Mouse (Mus musculus): ENCODE measurements at regions not wholly inside any gene's neighbourhood (a gene's known extent, or its start where the extent isn't known, plus 50 kb on each side); places are given as distances from the start of the nearest gene placed in this dataset.
A peak's percentile ranks its signal among the peaks of the same experiment; 100 is the strongest.

- ATAC-seq (replicated peaks; ENCODE audit: low read depth, poor library complexity, severe bottlenecking): no peak
Observed at GRCm38 (mm10) chr1:154067856-154068255, 133.1 kb upstream of the Zfp648 start.

DNA sequence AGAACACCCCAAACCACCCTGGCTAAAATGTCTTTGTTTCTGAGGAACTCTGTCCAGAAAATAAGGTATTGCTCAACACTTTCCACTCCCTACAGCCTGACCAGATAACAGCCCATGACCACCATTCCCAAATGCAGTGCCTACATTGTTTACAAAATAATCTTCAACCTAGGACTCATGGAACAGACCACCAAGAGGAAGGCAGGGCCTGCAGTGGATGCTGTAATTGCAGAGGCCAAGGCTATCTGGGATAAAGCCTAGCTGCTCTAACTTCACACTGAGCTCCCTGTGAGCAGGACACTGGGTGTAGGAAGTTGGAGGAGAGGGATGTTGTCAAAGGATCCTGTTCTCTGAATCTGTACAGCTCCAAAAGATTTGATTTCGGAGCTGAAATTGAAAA is 126.7 kb upstream of the Zfp648 start:
- ATAC-seq (replicated peaks; ENCODE audit: low read depth, poor library complexity, severe bottlenecking): no peak

GRCm38 (mm10) chr1:154076684-154077475 is 124.1 kb upstream of the Zfp648 start:
- ATAC-seq (replicated peaks; ENCODE audit: low read depth, poor library complexity, severe bottlenecking): peak; percentile 68

DNA sequence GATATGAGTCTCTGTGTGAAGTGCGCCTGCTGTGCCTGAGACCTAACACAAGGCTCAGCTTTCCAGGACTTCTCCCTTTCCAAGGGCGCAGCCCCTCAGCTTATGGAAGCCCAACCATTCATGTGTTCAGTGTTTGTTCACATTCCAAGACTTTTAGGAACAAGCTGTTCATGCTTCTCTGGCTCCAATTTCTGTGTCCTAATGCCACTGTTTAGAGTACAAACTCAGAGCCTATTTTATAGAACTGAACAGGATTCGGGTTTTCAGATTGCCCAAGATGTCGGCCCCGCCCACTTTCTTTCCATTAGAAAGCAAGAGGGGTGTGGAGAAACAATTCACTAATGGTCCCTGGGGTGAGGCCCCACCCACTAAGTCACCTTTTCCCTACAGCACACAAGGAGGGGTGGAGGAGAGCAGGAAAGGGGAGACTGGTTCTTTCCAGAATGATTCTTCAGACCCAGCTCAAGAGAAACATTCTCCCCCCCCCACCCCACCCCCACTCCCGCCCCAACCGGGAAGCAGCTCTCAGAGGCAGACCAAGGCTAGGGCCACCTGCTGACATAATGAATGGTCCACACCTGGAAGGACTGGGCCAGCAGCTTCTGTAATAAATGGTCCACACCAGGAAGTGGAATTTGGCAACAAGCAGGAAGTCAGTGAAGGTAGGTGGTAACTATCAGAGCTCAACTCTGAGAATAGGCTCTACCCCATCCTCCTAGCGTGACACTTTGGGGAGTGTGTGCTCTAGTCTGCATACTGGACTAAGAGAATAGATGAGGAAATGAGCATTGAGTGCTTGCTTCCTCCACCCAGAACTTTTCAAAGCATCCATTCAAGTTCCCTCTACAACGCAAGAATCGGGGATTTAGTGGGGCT is 120.2 kb upstream of the Zfp648 start:
- no peak for ATAC-seq (replicated peaks; ENCODE audit: low read depth, poor library complexity, severe bottlenecking)

DNA sequence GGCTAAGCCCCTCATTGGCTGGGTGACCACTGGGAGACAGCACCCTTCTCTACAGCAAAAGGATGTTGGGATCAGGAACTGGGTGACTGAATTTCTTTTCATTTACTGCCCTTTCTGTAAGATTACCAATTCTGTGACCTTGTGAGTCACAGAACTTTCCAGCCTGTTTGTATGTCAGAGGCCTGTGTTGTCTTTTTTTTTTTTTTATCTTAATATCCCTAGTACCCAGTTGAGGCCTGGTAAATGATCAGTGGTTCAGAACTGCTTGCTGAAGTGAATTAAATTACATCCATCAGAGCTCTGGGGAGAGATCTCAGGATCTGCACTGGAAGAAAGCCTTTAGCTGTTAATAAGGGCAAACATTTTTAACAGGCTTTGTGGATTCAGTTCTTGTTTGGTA is 114.8 kb upstream of the Zfp648 start:
- no peak for ATAC-seq (replicated peaks; ENCODE audit: low read depth, poor library complexity, severe bottlenecking)

- ATAC-seq (replicated peaks; ENCODE audit: low read depth, poor library complexity, severe bottlenecking): no peak
Observed at GRCm38 (mm10) chr1:154089815-154090214, 111.2 kb upstream of the Zfp648 start.

DNA sequence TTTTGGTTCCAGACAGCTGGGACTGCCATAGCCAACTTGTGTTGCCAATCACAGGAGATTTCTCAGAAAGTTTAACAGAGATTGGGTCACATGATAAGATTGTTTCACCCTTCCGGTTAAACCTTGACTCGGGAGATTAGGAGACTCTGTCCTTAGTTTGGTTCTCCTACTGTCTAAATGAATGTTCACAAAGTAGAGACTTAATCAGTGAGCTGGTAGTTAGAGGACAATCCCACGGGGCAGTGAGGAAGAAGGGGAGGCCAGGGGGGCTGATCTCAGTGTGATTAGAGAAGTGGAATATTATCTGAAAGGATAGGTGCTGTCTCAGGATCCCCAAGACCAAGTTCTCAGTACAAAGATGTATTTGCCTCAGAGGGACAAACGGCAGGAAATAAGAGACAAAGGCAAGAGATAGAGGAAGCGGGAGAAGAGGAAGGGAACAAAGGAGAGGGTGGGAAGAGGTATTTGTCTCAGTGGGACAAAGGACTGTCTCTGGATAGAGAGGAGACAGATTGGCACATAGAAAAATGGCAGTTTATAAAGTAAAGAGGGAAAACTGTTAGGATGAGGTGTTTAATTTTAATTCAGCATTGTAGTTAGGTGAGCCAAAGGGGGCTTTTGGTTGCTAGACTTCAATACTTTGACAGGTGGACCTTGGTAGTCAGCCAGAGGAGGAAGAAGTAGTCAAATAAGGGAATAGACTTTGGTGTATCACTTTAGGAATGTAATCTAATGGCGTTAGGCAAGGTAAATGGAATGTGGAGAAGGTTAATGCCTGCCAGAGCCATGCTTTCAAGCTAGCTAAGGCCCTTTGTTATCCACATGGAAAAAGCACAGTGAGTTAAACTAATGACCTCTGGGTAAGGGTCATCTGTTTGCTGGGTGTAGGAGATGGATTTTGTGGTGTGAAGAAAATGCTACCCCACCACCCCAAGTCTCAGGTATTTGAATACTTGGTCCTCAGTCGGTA is 110.2 kb upstream of the Zfp648 start:
- ATAC-seq (replicated peaks; ENCODE audit: low read depth, poor library complexity, severe bottlenecking): no peak

- no peak for ATAC-seq (replicated peaks; ENCODE audit: low read depth, poor library complexity, severe bottlenecking)
Observed at GRCm38 (mm10) chr1:154093549-154093948, 107.4 kb upstream of the Zfp648 start.

- no peak for ATAC-seq (replicated peaks; ENCODE audit: low read depth, poor library complexity, severe bottlenecking)
Observed at GRCm38 (mm10) chr1:154094357-154094756, 106.6 kb upstream of the Zfp648 start.

GRCm38 (mm10) chr1:154096113-154096512 is 104.9 kb upstream of the Zfp648 start:
- ATAC-seq (replicated peaks; ENCODE audit: low read depth, poor library complexity, severe bottlenecking): no peak

DNA sequence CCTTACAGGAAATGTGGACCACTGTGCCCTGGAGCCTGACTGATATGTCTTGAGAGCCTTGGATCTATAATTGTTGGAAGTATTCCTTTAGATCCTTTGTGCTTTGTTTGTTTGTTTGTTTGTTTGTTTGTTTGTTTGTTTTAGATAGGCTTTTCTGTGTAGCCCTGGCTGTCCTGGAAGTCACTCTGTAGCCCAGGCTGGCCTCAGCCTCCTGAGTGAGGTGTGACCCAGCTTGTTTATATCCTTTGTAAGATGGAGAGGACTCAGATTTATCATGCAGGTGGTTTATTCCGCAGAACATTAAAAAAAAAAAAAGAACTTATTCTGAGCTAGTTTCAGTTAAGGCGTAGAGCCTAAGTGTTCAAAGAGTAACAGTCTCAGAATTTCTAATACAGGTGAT is 104.1 kb upstream of the Zfp648 start:
- no peak for ATAC-seq (replicated peaks; ENCODE audit: low read depth, poor library complexity, severe bottlenecking)

DNA sequence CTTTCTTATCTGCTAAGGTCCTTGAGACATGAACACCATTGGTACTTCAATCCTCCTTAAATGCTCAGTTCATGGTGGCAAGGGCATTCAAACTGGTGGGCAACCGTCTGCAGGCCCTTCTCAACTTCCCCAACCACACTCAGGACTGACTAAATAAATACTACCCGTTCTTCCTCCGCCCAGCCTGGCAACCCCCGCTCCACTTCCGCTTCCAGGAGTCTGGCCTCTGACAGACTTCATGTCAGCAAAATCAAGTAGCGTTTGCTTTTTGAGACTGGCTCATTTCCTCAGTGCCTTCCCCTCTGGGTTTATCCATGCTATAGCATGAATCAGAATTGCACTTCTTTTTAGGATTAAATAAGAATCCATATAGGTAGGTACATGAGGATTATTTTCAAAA is 103.3 kb upstream of the Zfp648 start:
- ATAC-seq (replicated peaks; ENCODE audit: low read depth, poor library complexity, severe bottlenecking): peak; percentile 92

- ATAC-seq (replicated peaks; ENCODE audit: low read depth, poor library complexity, severe bottlenecking): no peak
Observed at GRCm38 (mm10) chr1:154100556-154100955, 100.4 kb upstream of the Zfp648 start.

GRCm38 (mm10) chr1:154101433-154101832 is 99.6 kb upstream of the Zfp648 start:
- ATAC-seq (replicated peaks; ENCODE audit: low read depth, poor library complexity, severe bottlenecking): no peak

DNA sequence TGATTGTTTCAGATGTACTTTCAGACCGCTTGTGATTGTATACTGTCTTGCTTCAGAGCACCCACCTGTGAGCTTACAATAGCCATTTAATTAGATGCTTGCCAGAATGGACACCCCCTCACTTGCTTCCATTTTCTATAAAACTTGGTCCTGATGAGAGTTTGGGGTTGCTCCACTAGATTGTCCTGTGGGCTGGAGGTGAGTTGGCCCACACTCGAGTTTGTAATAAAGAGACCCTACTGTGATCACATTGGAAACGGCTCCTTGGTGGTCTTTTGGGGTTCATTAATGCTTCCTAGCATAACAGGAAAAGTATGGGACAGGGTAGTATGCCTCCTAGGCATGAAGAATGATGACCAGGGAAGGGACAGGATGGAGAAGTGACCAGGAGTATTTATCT is 98.8 kb upstream of the Zfp648 start:
- no peak for ATAC-seq (replicated peaks; ENCODE audit: low read depth, poor library complexity, severe bottlenecking)

GRCm38 (mm10) chr1:154102871-154103596 is 98.0 kb upstream of the Zfp648 start:
- ATAC-seq (replicated peaks; ENCODE audit: low read depth, poor library complexity, severe bottlenecking): no peak

- ATAC-seq (replicated peaks; ENCODE audit: low read depth, poor library complexity, severe bottlenecking): no peak
Observed at GRCm38 (mm10) chr1:154103597-154103923, 97.4 kb upstream of the Zfp648 start.

DNA sequence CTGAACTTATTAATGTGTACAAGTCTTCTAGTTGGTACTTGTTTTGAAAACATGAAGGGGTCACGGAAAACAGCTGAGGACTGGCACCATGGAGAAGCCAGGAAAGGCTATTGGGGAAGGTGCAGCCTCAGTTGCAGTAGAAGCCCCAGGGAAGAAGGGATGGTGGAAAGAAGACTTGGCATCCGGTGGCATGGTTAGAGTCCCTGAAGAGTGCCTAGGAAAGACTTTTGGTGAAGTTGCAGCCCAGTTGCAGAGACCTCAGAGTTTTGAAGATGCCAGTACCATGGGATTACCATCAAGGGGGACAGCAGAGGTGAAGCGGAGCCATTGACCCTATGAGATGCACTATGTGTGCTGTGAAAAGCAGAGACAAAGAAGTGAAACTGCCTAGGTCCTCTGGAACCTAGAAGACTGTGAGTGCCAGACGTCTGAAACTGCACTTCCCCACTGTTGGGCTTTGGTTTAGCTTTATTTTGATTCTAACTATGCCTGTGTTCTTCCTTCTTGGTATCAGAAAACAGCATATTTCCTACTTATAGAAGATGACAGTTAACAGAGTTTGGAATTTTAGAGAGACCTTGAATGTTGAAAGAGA is 96.9 kb upstream of the Zfp648 start:
- no peak for ATAC-seq (replicated peaks; ENCODE audit: low read depth, poor library complexity, severe bottlenecking)

DNA sequence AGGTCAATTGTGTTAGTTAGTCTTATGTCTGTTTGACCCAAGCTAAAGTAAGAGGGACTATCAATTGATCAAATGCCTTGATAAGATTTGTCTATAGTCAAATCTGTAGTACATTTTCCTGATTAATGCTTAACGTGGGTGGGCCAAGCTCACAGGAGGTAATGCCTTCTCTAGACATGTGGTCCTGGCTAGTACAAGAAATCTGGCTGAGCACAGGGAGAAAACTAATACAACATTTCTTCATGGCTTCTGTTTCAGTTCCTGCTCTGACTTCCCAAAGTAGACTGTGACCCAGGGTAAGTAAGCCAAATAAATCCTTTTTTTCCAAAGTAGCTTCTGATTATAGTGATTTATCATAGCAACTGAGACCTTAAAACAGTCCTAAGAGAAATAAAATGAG is 96.2 kb upstream of the Zfp648 start:
- no peak for ATAC-seq (replicated peaks; ENCODE audit: low read depth, poor library complexity, severe bottlenecking)

Data from common myeloid progenitor, adult 5-6 weeks (primary cell).